Mouse (Mus musculus) layer of hippocampus, adult 9-11 months (tissue): ENCODE data around the gene Rbm12.

ENCODE experiments used
- DNase-seq: peaks from one replicate; pipeline ENCODE4 v3.0.0; 2022

Rbm12 gene

DNA sequence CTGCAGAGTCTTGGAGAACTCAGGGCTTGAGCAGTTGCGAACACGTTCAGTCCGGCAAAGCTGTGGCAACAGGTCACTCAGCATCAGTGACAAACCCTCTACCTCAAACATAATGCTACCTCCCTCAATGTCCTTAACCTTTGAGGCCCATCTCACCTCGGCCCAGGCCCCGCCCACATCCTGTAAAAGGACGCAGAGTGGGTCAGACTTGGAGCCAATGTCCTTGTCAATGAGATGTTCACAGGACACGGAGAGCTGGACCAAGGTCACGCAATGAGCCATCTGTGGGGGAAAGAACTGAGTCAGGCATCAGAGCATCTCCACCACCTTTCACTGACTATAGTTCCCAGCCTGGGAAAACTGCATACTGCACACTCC, 32.6 kb downstream of the Rbm12 start:
- no peak for DNase-seq

GRCm38 (mm10) chr2:156078421-156079182, 33.2 kb downstream of the Rbm12 start:
- DNase-seq, result no peak

DNA sequence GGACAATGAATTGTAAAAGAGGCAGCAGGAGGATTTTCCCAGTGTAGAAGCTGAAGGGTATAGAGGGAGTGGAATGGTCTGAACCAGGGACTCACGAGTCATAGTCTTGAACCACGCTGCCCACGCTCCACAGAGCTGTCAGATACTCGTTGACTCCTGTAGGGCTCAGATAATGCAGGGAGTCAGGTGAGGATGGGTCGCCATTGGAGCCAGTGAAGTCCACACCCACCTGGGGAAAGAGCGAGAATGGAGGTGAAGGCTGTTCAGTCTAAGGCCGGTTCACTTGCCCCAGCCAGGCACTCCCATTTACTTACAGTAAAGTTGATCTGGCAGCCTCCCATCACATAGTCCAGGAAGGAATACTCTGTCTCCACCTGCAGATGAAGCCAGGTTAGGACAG, 34.3 kb downstream of the Rbm12 start:
- no peak for DNase-seq

DNA sequence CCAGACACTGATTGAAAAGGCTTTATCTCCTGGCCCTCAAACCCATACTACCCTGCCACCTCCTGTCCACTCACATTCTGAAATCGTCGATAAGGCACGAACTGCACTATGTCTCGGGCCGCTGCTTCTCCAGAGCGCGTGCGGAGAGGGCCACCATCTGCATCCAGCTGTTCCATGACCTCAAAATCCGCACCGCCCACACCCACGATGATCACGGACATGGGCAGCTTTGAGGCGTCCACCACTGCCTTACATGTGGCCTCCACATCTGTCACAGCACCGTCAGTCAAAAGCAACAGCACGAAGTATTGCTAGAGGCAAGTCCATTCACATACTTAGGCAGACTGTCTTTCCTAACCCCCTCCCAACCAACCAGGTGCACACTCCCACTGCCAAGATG, 38.1 kb downstream of the Rbm12 start:
- no peak for DNase-seq

- DNase-seq, result no peak
Observed at GRCm38 (mm10) chr2:156071236-156071635, 40.5 kb downstream of the Rbm12 start.

GRCm38 (mm10) chr2:156067916-156068315, 43.9 kb downstream of the Rbm12 start:
- no peak for DNase-seq

DNA sequence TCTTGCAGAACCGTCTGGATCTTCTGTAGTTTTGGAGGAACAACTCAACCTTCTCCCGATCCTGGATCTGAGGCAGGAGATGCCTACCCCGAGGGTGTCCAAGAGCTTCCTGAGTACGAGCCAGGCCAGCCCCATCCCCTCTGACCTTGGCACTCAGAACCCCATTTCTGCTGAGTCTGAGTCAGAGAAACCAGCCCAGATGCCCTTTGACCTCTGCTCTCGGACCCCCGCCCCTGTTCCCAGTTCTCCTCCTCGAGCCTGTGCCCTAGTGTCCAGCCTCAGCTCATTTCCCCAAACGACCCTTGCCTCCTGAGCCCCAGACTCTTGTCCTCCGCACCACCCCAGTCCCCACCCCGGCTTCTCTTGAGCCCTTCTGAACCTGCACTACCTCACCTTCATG, 45.7 kb downstream of the Rbm12 start:
- no peak for DNase-seq

GRCm38 (mm10) chr2:156065099-156066041, 46.4 kb downstream of the Rbm12 start, which contains the start of gene Spag4:
TSS of gene Spag4 (plus strand) at chr2:156065175.
- no peak for DNase-seq

DNA sequence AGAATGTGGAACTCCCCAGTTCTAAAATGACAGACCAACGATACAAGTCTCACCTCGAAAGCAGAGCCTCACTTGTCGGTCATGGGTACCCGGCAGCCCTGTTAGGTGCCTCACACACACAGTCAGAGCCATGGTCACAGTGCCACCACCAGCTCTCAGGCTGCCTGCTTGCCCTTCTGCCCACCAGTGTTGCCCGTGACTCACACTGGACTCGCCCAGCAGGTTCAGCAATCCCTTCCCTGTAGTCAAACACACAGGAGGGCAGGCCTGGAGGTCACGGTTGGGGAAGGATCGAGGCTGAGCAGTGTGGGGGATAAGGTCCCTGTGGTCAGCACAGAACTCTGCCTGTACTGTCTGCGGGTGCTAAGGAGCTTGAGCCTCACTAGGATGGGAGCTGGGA, 59.0 kb downstream of the Rbm12 start, which contains the start of gene Fer1l4:
Gene Fer1l4 (minus strand): TSS at position 132 of the 400 bp plus-strand sequence.
- no peak for DNase-seq

- no peak for DNase-seq
Observed at GRCm38 (mm10) chr2:156047929-156048328, 63.8 kb downstream of the Rbm12 start.

- no peak for DNase-seq
Observed at GRCm38 (mm10) chr2:156042903-156043302, 68.9 kb downstream of the Rbm12 start.
